Mouse (Mus musculus): ENCODE results near the gene Shisa9. TPM values are rescaled to one million over a fixed set of nuclear protein-coding genes. Genes with fewer than 3 reads are reported as not detected.

Shisa9 gene
- total and polyA plus RNA-seq, 3 experiments: not detected

DNA sequence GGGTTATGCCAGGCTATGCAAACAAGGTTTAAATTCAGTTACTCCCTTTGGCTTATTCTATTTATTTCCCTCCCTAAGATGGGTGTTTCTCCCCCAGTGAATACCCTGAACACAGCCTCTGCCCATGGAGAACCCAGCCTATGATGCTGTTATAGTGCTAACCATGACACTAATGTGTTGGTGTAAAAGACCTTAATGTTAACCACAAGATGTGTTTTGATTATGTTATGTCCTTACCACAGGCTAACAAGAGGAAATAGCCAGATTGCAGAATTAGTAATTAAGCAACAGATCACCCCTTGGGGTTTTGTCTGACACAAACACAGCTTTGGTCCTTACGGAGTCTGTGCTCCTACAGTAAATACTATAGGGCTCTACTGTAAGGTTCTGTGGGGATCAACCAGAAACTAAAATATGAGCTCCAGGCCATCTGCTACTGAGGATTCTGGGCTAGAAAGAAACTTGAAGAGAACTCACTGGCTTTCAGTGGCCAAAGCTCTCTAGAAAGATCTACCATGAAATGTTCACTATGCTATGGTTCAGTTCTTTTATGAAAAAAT lies 189.6 kb downstream of the Shisa9 start:
- Histone ChIP-seq H3K9ac (ENCODE audit: insufficient read depth, low read depth) (no peak overlapping the region), H3K27me3 (replicated peaks) (peaks cover 2% of the 10 kb centered on the region), H3K9me3 (replicated peaks; ENCODE audit: low read length) (no peaks in the 10 kb centered on the region), H3K36me3 (replicated peaks in 1 of 2; ENCODE audit: control insufficient read depth in 1 of 2, insufficient read depth in 1 of 2, low read length in 1 of 2) (no peaks in the 10 kb centered on the region), H3K27ac (ENCODE audit: insufficient read depth, low read depth) (no peak overlapping the region), H3K4me3 (replicated peaks in 1 of 3; ENCODE audit: low read depth in 2 of 3, low read length in 2 of 3, poor library complexity in 1 of 3) (no peak overlapping the region), H3K4me1 (ENCODE audit: control insufficient read depth in 1 of 2, insufficient read depth in 2 of 2) (peaks cover 0 to 15% of the 10 kb centered on the region in 2 experiments; a peak in 2 of 4 replicates), H3K79me2 (replicated peaks; ENCODE audit: control insufficient read depth, extremely low read depth, insufficient read depth, poor library complexity, severe bottlenecking) (no peaks in the 10 kb centered on the region), H3K4me2 (ENCODE audit: insufficient read depth, low read depth, poor library complexity, severe bottlenecking) (no peak overlapping the region)
- in situ Hi-C loops (cut with MboI; ENCODE audit: low pct_ligation_motif_present, low pct_unique_long_range_greater_than_20kb, low sequenced_read_pairs) (no loop called here), dilution Hi-C loops (cut with MboI; ENCODE audit: extremely low pct_ligation_motif_present, extremely low pct_unique_long_range_greater_than_20kb, low sequenced_read_pairs) (no loop called here)
- TF ChIP-seq EP300 (IDR thresholded peaks at IDR 0.05; ENCODE audit: low read length) (no peak), POLR2A (IDR thresholded peaks at IDR 0.05; ENCODE audit: low read depth, low read length) (peak; percentile 47; the same call in 1 of the 2 replicates), MXI1 (IDR thresholded peaks at IDR 0.05; ENCODE audit: low read depth, low read length) (no peak), SIN3A (IDR thresholded peaks at IDR 0.05; ENCODE audit: low read length) (no peak), IRF4 (IDR thresholded peaks at IDR 0.05; ENCODE audit: low read depth, low read length) (no peak), RCOR1 (conservative IDR thresholded peaks at IDR 0.05; ENCODE audit: low read depth, low read length) (no peak), ZMIZ1 (IDR thresholded peaks at IDR 0.05; ENCODE audit: low read depth, low read length) (peak; percentile 93), ETS1 (conservative IDR thresholded peaks at IDR 0.05; ENCODE audit: low read depth, low read length) (peak; percentile 7; the same call in 1 of the 2 replicates), E2F4 (IDR thresholded peaks at IDR 0.05; ENCODE audit: insufficient replicate concordance, low read depth, low read length) (no peak), RAD21 (IDR thresholded peaks at IDR 0.05; ENCODE audit: low read depth, low read length) (no peak), JUND (conservative IDR thresholded peaks at IDR 0.05; ENCODE audit: low read depth, low read length) (no peak), CHD2 (IDR thresholded peaks at IDR 0.05; ENCODE audit: low read length) (no peak), POLR2AphosphoS2 (IDR thresholded peaks at IDR 0.05; ENCODE audit: low read depth, low read length) (no peak), NRF1 (IDR thresholded peaks at IDR 0.05; ENCODE audit: low read depth, low read length) (no peak), JUN (IDR thresholded peaks at IDR 0.05; ENCODE audit: insufficient read depth, low read depth, low read length) (no peak), ZNF384 (IDR thresholded peaks at IDR 0.05; ENCODE audit: low read depth, low read length) (no peak), MAZ (IDR thresholded peaks at IDR 0.05; ENCODE audit: low read depth, low read length) (no peak), SMC3 (IDR thresholded peaks at IDR 0.05; ENCODE audit: low read depth, low read length) (no peak), CTCF (conservative IDR thresholded peaks at IDR 0.05 in 1 of 2, IDR thresholded peaks at IDR 0.05 in 1 of 2; ENCODE audit: low read depth in 2 of 2, low read length in 2 of 2) (no peak), MYC (IDR thresholded peaks at IDR 0.05; ENCODE audit: low read depth, low read length) (no peak), UBTF (IDR thresholded peaks at IDR 0.05; ENCODE audit: low read depth, low read length) (no peak), USF2 (conservative IDR thresholded peaks at IDR 0.05; ENCODE audit: low read depth, low read length) (no peak), TBP (conservative IDR thresholded peaks at IDR 0.05; ENCODE audit: low read depth, low read length) (peak; percentile 95), KAT2A (IDR thresholded peaks at IDR 0.05; ENCODE audit: insufficient replicate concordance, low read length) (no peak), ZC3H11A (IDR thresholded peaks at IDR 0.05; ENCODE audit: low read depth, low read length) (no peak), MAFK (IDR thresholded peaks at IDR 0.05; ENCODE audit: insufficient replicate concordance, low read length) (no peak), ELF1 (IDR thresholded peaks at IDR 0.05; ENCODE audit: low read depth, low read length) (no peak), PAX5 (IDR thresholded peaks at IDR 0.05; ENCODE audit: low read length) (no peak), CHD1 (IDR thresholded peaks at IDR 0.05; ENCODE audit: low read depth, low read length) (no peak), BHLHE40 (IDR thresholded peaks at IDR 0.05; ENCODE audit: low read depth, low read length) (no peak), ZKSCAN1 (IDR thresholded peaks at IDR 0.05; ENCODE audit: borderline replicate concordance, low read depth, low read length) (no peak), HCFC1 (IDR thresholded peaks at IDR 0.05; ENCODE audit: low read depth, low read length) (no peak), TCF12 (IDR thresholded peaks at IDR 0.05; ENCODE audit: low read depth, low read length) (no peak), USF1 (IDR thresholded peaks at IDR 0.05; ENCODE audit: low read depth, low read length) (no peak), MEF2A (IDR thresholded peaks at IDR 0.05; ENCODE audit: borderline replicate concordance, low read depth, low read length) (no peak), GABPA (IDR thresholded peaks at IDR 0.05; ENCODE audit: insufficient replicate concordance, low read depth, low read length) (no peak)
- peak; percentile 52 for DNase-seq (ENCODE audit: extremely low read depth)
